Mouse (Mus musculus) midbrain, embryonic 13.5 days (tissue): ENCODE data around the gene Peli2. TPM values are rescaled to one million over a fixed set of nuclear protein-coding genes. Genes with fewer than 3 reads are reported as not detected.

Experiments used
- ATAC-seq: fragments of 200-750 bp; cut with Nextera tagmentation; 2 replicates; pipeline ENCODE4 v1.8.0; 2017; ENCODE audit warnings: mild to moderate bottlenecking, moderate TSS enrichment, moderate library complexity
- H3K27ac ChIP-seq: fragments of 300-500 bp; sonication (generic); 2 replicates; pipeline ENCODE4 v1.5.1; 2015; ENCODE audit warnings: inconsistent platforms, mild to moderate bottlenecking, moderate library complexity
- H3K27me3 ChIP-seq: fragments of 300-500 bp; sonication (generic); 2 replicates; pipeline ENCODE4 v1.6.1; 2015; ENCODE audit warnings: mild to moderate bottlenecking, inconsistent platforms
- H3K36me3 ChIP-seq: fragments of 300-500 bp; sonication (generic); 2 replicates; pipeline ENCODE4 v1.6.1; 2015; ENCODE audit warnings: mild to moderate bottlenecking, inconsistent platforms
- H3K4me1 ChIP-seq: fragments of 300-500 bp; sonication (generic); replicated peaks from 2 replicates; pipeline ENCODE4 v1.6.1; 2015; ENCODE audit warnings: inconsistent platforms
- H3K4me2 ChIP-seq: fragments of 300-500 bp; sonication (generic); replicated peaks from 2 replicates; pipeline ENCODE4 v1.6.1; 2015; ENCODE audit warnings: moderate library complexity, mild to moderate bottlenecking, inconsistent platforms
- H3K4me3 ChIP-seq: fragments of 300-500 bp; sonication (generic); replicated peaks from 2 replicates; pipeline ENCODE4 v1.5.1; 2015; ENCODE audit warnings: mild to moderate bottlenecking, inconsistent platforms
- H3K9ac ChIP-seq: fragments of 300-500 bp; sonication (generic); replicated peaks from 2 replicates; pipeline ENCODE4 v1.6.1; 2015; ENCODE audit warnings: mild to moderate bottlenecking, inconsistent platforms
- H3K9me3 ChIP-seq: fragments of 300-500 bp; sonication (generic); 2 replicates; pipeline ENCODE4 v1.6.1; 2016; ENCODE audit warnings: mild to moderate bottlenecking, inconsistent platforms
- WGBS: fragments of 180-500 bp; shearing (Covaris S2); methylation state at CpG from one replicate; pipeline ENCODE4 v1.1.7; 2015; 5-methylcytosine and 5-hydroxymethylcytosine counted together
- polyA plus RNA-seq: library from polyadenylated mRNA; unstranded; fragments of >200 nt; fragmentation: Nextera tagmentation; extraction: Ambion mirVana; gene quantifications from 2 replicates; pipeline ENCODE4 v1.2.1, GENCODE M21; 2015

The Peli2 gene
- polyA plus RNA-seq, 1 experiment from 2014 or later, result 8.3 TPM

GRCm38 (mm10) chr14:48286949-48287348 is 166.3 kb downstream of the Peli2 start:
- WGBS, result 88% methylated on average over 5 of the region's 5 CpGs
- H3K9me3 ChIP-seq, result no peaks in the 10 kb centered on the region
- H3K9ac ChIP-seq, result no peak overlapping the region
- no peak overlapping the region for H3K4me2 ChIP-seq
- no peak overlapping the region for H3K4me3 ChIP-seq
- no peak for ATAC-seq
- no peak overlapping the region for H3K27ac ChIP-seq
- no peaks in the 10 kb centered on the region for H3K27me3 ChIP-seq
- no peaks in the 10 kb centered on the region for H3K4me1 ChIP-seq
- H3K36me3 ChIP-seq, result no peaks in the 10 kb centered on the region

GRCm38 (mm10) chr14:48287581-48287980 is 167.0 kb downstream of the Peli2 start:
- WGBS, result 91% methylated on average over 4 of the region's 4 CpGs
- H3K27ac ChIP-seq, result no peak overlapping the region
- ATAC-seq, result no peak
- H3K36me3 ChIP-seq, result no peaks in the 10 kb centered on the region
- no peak overlapping the region for H3K9ac ChIP-seq
- H3K4me2 ChIP-seq, result no peak overlapping the region
- no peak overlapping the region for H3K4me3 ChIP-seq
- no peaks in the 10 kb centered on the region for H3K9me3 ChIP-seq
- H3K4me1 ChIP-seq, result no peaks in the 10 kb centered on the region
- H3K27me3 ChIP-seq, result no peaks in the 10 kb centered on the region

GRCm38 (mm10) chr14:48288600-48288999 is 168.0 kb downstream of the Peli2 start:
- ATAC-seq, result no peak
- 89% methylated on average over 2 of the region's 2 CpGs for WGBS

GRCm38 (mm10) chr14:48289602-48290599 is 169.3 kb downstream of the Peli2 start:
- Histone ChIP-seq H3K4me2 (no peak overlapping the region), H3K27ac (no peak overlapping the region), H3K9ac (no peak overlapping the region), H3K36me3 (no peaks in the 10 kb centered on the region), H3K4me1 (no peaks in the 10 kb centered on the region), H3K4me3 (no peak overlapping the region), H3K27me3 (no peaks in the 10 kb centered on the region), H3K9me3 (no peaks in the 10 kb centered on the region)
- no peak for ATAC-seq
- WGBS, result 81% methylated on average over 10 of the region's 10 CpGs

More at GRCm38 (mm10) chr14:48288600-48288999, 168.0 kb downstream of the Peli2 start:
- no peaks in the 10 kb centered on the region for H3K36me3 ChIP-seq
- H3K9me3 ChIP-seq, result no peaks in the 10 kb centered on the region
- no peaks in the 10 kb centered on the region for H3K27me3 ChIP-seq
- H3K27ac ChIP-seq, result no peak overlapping the region
- no peak overlapping the region for H3K9ac ChIP-seq
- H3K4me3 ChIP-seq, result no peak overlapping the region
- no peak overlapping the region for H3K4me2 ChIP-seq
- no peaks in the 10 kb centered on the region for H3K4me1 ChIP-seq

GRCm38 (mm10) chr14:48293498-48293897 is 172.9 kb downstream of the Peli2 start:
- Histone ChIP-seq H3K27me3 (no peaks in the 10 kb centered on the region), H3K4me1 (0 out of 2 replicates have a peak, but pooled peaks cover 3% of the 10 kb centered on the region), H3K27ac (no peak overlapping the region), H3K4me3 (no peak overlapping the region), H3K9me3 (no peaks in the 10 kb centered on the region), H3K9ac (no peak overlapping the region), H3K36me3 (no peaks in the 10 kb centered on the region), H3K4me2 (no peak overlapping the region)
- no peak for ATAC-seq
- 92% methylated on average over 7 of the region's 7 CpGs for WGBS

- H3K27me3 ChIP-seq, result no peaks in the 10 kb centered on the region
- no peaks in the 10 kb centered on the region for H3K36me3 ChIP-seq
- no peaks in the 10 kb centered on the region for H3K9me3 ChIP-seq
- no peak overlapping the region for H3K4me3 ChIP-seq
- no peak overlapping the region for H3K9ac ChIP-seq
- ATAC-seq, result no peak
- H3K27ac ChIP-seq, result no peak overlapping the region
- 68% methylated on average over 5 of the region's 5 CpGs for WGBS
- no peak overlapping the region for H3K4me2 ChIP-seq
- 0 out of 2 replicates have a peak, but pooled peaks cover 3% of the 10 kb centered on the region for H3K4me1 ChIP-seq
Observed at GRCm38 (mm10) chr14:48295410-48295809, 174.8 kb downstream of the Peli2 start.

- no peak overlapping the region for H3K27ac ChIP-seq
- 0 out of 2 replicates have a peak, but pooled peaks cover 3% of the 10 kb centered on the region for H3K4me1 ChIP-seq
- 34% methylated on average over 7 of the region's 7 CpGs for WGBS
- H3K27me3 ChIP-seq, result no peaks in the 10 kb centered on the region
- H3K9me3 ChIP-seq, result no peaks in the 10 kb centered on the region
- H3K4me3 ChIP-seq, result no peak overlapping the region
- ATAC-seq, result no peak
- H3K9ac ChIP-seq, result no peak overlapping the region
- no peaks in the 10 kb centered on the region for H3K36me3 ChIP-seq
- no peak overlapping the region for H3K4me2 ChIP-seq
Observed at GRCm38 (mm10) chr14:48295815-48296271, 175.2 kb downstream of the Peli2 start.

GRCm38 (mm10) chr14:48296820-48297219 is 176.2 kb downstream of the Peli2 start:
- ATAC-seq, result no peak
- H3K4me1 ChIP-seq, result 0 out of 2 replicates have a peak, but pooled peaks cover 3% of the 10 kb centered on the region
- H3K4me3 ChIP-seq, result no peak overlapping the region
- H3K36me3 ChIP-seq, result no peaks in the 10 kb centered on the region
- H3K27me3 ChIP-seq, result no peaks in the 10 kb centered on the region
- H3K9ac ChIP-seq, result no peak overlapping the region
- no peak overlapping the region for H3K27ac ChIP-seq
- WGBS, result 79% methylated on average over 1 of the region's 1 CpGs
- H3K9me3 ChIP-seq, result no peaks in the 10 kb centered on the region
- no peak overlapping the region for H3K4me2 ChIP-seq

GRCm38 (mm10) chr14:48302471-48303186 is 182.0 kb downstream of the Peli2 start:
- ATAC-seq, result no peak
- 85% methylated on average over 10 of the region's 10 CpGs for whole genome bisulfite sequencing

GRCm38 (mm10) chr14:48303235-48303634 is 182.6 kb downstream of the Peli2 start:
- no peak overlapping the region for H3K27ac ChIP-seq
- no peak overlapping the region for H3K4me2 ChIP-seq
- ATAC-seq, result no peak
- H3K9ac ChIP-seq, result no peak overlapping the region
- H3K27me3 ChIP-seq, result no peaks in the 10 kb centered on the region
- no peak overlapping the region for H3K4me3 ChIP-seq
- no peaks in the 10 kb centered on the region for H3K36me3 ChIP-seq
- H3K9me3 ChIP-seq, result peaks cover 3% of the 10 kb centered on the region
- H3K4me1 ChIP-seq, result no peaks in the 10 kb centered on the region
- 67% methylated on average over 6 of the region's 6 CpGs for WGBS

More at GRCm38 (mm10) chr14:48302471-48303186, 182.0 kb downstream of the Peli2 start:
- no peak overlapping the region for H3K4me2 ChIP-seq
- no peak overlapping the region for H3K4me3 ChIP-seq
- peaks cover 3% of the 10 kb centered on the region for H3K9me3 ChIP-seq
- H3K9ac ChIP-seq, result no peak overlapping the region
- H3K4me1 ChIP-seq, result no peaks in the 10 kb centered on the region
- H3K36me3 ChIP-seq, result no peaks in the 10 kb centered on the region
- H3K27ac ChIP-seq, result no peak overlapping the region
- H3K27me3 ChIP-seq, result no peaks in the 10 kb centered on the region

GRCm38 (mm10) chr14:48303841-48304240 is 183.2 kb downstream of the Peli2 start:
- Histone ChIP-seq H3K27ac (no peak overlapping the region), H3K36me3 (no peaks in the 10 kb centered on the region), H3K4me3 (no peak overlapping the region), H3K4me1 (no peaks in the 10 kb centered on the region), H3K4me2 (no peak overlapping the region), H3K27me3 (no peaks in the 10 kb centered on the region), H3K9ac (no peak overlapping the region), H3K9me3 (peaks cover 3% of the 10 kb centered on the region)
- 93% methylated on average over 9 of the region's 9 CpGs for WGBS
- ATAC-seq, result no peak

GRCm38 (mm10) chr14:48313234-48313633 is 192.6 kb downstream of the Peli2 start:
- H3K9me3 ChIP-seq, result no peaks in the 10 kb centered on the region
- no peak overlapping the region for H3K9ac ChIP-seq
- WGBS, result 69% methylated on average over 3 of the region's 3 CpGs
- H3K4me2 ChIP-seq, result no peak overlapping the region
- no peaks in the 10 kb centered on the region for H3K27me3 ChIP-seq
- H3K27ac ChIP-seq, result no peak overlapping the region
- no peak overlapping the region for H3K4me3 ChIP-seq
- no peak for ATAC-seq
- no peaks in the 10 kb centered on the region for H3K36me3 ChIP-seq
- H3K4me1 ChIP-seq, result no peaks in the 10 kb centered on the region
